Mouse (Mus musculus) heart, postnatal 0 days (tissue): ENCODE data around the gene Gtf2h1. TPM values are rescaled to one million over a fixed set of nuclear protein-coding genes. Genes with fewer than 3 reads are reported as not detected.

Source experiments
- ATAC-seq: fragments of 200-750 bp; cut with Nextera tagmentation; 2 replicates; pipeline ENCODE4 v1.8.0; 2017; ENCODE audit warnings: low read depth, moderate number of reproducible peaks, moderate library complexity; ENCODE audit not compliant: insufficient read depth
- DNase-seq: peaks from one replicate; pipeline ENCODE4 v3.0.0-alpha.2; 2016; ENCODE audit warnings: low spot score
- H3K27ac ChIP-seq: fragments of 300-500 bp; sonication (generic); 2 replicates; pipeline ENCODE4 v1.5.1; 2014; ENCODE audit warnings: low read depth, mild to moderate bottlenecking
- H3K27me3 ChIP-seq: fragments of 300-500 bp; sonication (generic); 2 replicates; pipeline ENCODE4 v1.6.1; 2014; ENCODE audit warnings: low read length, mixed read lengths; ENCODE audit not compliant: control insufficient read depth, insufficient read depth
- H3K36me3 ChIP-seq: fragments of 300-500 bp; sonication (generic); replicated peaks from 2 replicates; pipeline ENCODE4 v1.6.1; 2014; ENCODE audit warnings: low read length, mixed read lengths; ENCODE audit not compliant: control insufficient read depth, insufficient read depth
- H3K4me1 ChIP-seq: fragments of 300-500 bp; sonication (generic); 2 replicates; pipeline ENCODE4 v1.6.1; 2014; ENCODE audit warnings: antibody characterized with exemption; ENCODE audit not compliant: control insufficient read depth, insufficient read depth
- H3K4me2 ChIP-seq: fragments of 300-500 bp; sonication (generic); 2 replicates; pipeline ENCODE4 v1.6.1; 2014; ENCODE audit warnings: low read depth, mild to moderate bottlenecking, low read length, moderate library complexity
- H3K4me3 ChIP-seq: fragments of 300-500 bp; sonication (generic); 2 replicates; pipeline ENCODE4 v1.5.1; 2014; ENCODE audit warnings: low read depth, low read length
- H3K9ac ChIP-seq: fragments of 300-500 bp; sonication (generic); replicated peaks from 2 replicates; pipeline ENCODE4 v1.6.1; 2014; ENCODE audit warnings: low read depth, low read length, mixed read lengths
- H3K9me3 ChIP-seq: fragments of 300-500 bp; sonication (generic); replicated peaks from 2 replicates; pipeline ENCODE4 v1.6.1; 2016; ENCODE audit warnings: low read length; ENCODE audit not compliant: control insufficient read depth
- CTCF ChIP-seq: IDR thresholded peaks from 2 replicates; pipeline ENCODE4 v1.5.1; 2016; ENCODE audit warnings: antibody characterized with exemption, control low read depth, low read depth
- EP300 ChIP-seq: IDR thresholded peaks from 2 replicates; pipeline ENCODE4 v1.6.1; 2016; ENCODE audit warnings: antibody characterized with exemption, low read depth
- WGBS: fragments of 180-500 bp; shearing (Covaris S2); extraction: QIAGEN DNeasy Blood & Tissue Kit; methylation state at CpG from one replicate; pipeline ENCODE4 v1.1.7; 2014; 5-methylcytosine and 5-hydroxymethylcytosine counted together
- polyA plus RNA-seq: library from polyadenylated mRNA; unstranded; fragments of >200 nt; fragmentation: Nextera tagmentation; extraction: Ambion mirVana; gene quantifications from 2 replicates; pipeline ENCODE4 v1.2.1, GENCODE M21; 2015
- total RNA-seq: library from RNA; depleted of rRNA; stranded (reverse); fragments of >200 nt; gene quantifications from 2 replicates; pipeline ENCODE4 v1.2.3, GENCODE M21; 2014; ENCODE audit warnings: low replicate concordance; rRNA removed

The Gtf2h1 gene
- total and polyA plus RNA-seq, 2 experiments from 2014 or later: 22.8 to 29.0 TPM

DNA sequence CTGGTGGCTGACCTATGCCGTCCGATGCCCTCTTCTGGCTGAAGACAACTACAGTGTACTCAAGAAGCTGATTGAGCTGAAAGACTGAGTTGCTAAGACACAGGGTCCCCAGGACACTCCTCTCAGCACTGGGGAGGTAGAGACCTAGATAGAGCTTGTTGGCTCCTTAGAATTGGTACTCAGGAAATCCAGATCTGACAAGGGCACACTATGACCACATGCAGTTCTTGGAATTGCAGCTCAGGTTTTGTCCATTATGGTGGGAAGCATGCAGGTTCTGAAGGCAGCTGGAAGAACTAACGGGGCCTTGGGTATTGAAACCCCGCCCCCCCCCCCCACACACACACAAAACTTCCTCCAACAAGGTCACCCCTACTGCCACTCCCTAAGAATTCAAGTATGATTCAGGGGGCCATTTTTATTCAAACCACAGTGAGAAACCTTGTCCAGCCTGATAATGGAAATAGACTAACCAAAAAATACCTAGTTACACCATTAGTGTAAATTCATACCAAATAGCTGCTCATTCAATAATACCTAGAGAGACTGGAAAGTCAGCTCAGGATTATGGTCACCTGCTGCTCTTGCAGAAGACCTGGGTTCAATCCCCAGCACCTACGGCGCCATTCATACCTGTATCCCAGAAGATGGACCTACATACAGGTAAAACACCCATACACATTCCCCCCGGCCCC is 60.1 kb downstream of the Gtf2h1 start:
- Histone ChIP-seq H3K4me2 (no peak overlapping the region), H3K27ac (no peak overlapping the region), H3K9ac (no peak overlapping the region), H3K9me3 (no peaks in the 10 kb centered on the region), H3K4me3 (no peak overlapping the region), H3K4me1 (no peaks in the 10 kb centered on the region), H3K36me3 (peaks cover 54% of the 10 kb centered on the region), H3K27me3 (no peaks in the 10 kb centered on the region)
- ATAC-seq (no peak), DNase-seq (no peak)
- WGBS: 64% methylated on average over 7 of the region's 7 CpGs
- TF ChIP-seq EP300 (no peak), CTCF (no peak)

DNA sequence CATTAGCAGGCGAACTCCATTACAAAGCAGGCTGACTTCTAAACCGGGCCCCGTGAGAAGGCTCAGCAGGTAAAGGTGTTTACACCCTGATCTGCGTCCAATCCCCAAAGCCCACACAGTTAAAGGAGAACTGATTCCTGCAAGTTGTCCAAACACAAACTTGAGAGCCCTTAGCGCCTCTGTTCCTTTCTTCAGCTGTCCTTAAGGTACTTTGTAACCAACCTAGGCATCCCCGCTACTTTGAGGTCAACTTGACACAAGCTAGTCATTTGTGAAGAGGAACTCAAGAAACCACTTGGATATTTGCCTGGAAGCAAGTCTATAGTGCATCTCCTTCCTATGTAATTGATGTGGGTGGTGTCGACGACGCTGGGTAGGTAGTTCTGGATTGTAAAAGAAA is 61.5 kb downstream of the Gtf2h1 start:
- H3K36me3 ChIP-seq: peaks cover 40% of the 10 kb centered on the region
- H3K27ac ChIP-seq: no peak overlapping the region
- H3K4me2 ChIP-seq: no peak overlapping the region
- H3K9ac ChIP-seq: no peak overlapping the region
- no peaks in the 10 kb centered on the region for H3K9me3 ChIP-seq
- DNase-seq: no peak
- no peak for TF ChIP-seq CTCF
- TF ChIP-seq EP300: no peak
- no peak overlapping the region for H3K4me3 ChIP-seq
- H3K4me1 ChIP-seq: no peaks in the 10 kb centered on the region
- 75% methylated on average over 9 of the region's 9 CpGs for WGBS
- no peaks in the 10 kb centered on the region for H3K27me3 ChIP-seq
- no peak for ATAC-seq

DNA sequence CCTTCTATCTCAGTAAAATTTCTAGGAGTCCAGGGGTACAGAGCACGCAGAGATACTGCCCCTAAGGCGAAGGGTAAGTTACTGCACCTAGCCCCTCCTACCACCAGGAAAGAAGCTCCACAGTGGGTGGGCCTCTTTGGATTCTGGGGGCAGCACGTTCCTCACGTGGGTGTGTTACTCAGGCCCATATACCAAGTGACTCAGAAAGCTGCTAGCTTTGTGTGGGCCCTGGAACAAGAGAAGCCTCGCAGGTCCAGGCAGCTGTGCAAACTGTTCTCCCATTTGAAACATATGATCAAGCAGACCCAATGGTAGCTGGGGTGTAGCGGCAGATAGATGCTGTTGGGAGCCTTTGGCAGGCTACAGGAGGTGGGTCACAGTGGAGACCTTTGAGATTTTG is 63.1 kb downstream of the Gtf2h1 start:
- no peak for TF ChIP-seq CTCF
- no peak for TF ChIP-seq EP300
- H3K36me3 ChIP-seq: peaks cover 24% of the 10 kb centered on the region
- H3K4me3 ChIP-seq: no peak overlapping the region
- H3K4me2 ChIP-seq: no peak overlapping the region
- no peaks in the 10 kb centered on the region for H3K4me1 ChIP-seq
- H3K9ac ChIP-seq: no peak overlapping the region
- ATAC-seq (no peak), DNase-seq (no peak)
- no peak overlapping the region for H3K27ac ChIP-seq
- no peaks in the 10 kb centered on the region for H3K9me3 ChIP-seq
- 58% methylated on average over 6 of the region's 6 CpGs for WGBS
- H3K27me3 ChIP-seq: no peaks in the 10 kb centered on the region

DNA sequence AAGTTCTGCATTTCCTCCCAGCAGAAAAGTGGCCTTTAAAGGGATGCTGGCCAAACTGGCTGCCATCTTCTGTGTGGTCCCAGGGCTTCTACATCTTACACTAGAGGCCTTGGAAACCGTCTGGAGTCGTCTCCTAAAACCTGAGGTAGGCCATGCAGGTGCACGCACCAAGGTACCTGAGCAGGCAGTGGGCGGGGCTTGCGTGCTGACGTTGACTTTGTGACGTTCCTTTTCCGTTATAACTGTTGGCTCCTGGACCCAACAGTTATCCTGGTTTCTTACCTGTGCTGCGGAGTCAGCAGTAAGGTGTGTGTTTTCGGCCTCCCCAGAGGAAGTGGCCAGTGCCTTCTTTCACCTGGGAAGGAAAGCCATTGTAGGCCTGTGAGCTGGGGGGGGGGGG is 65.1 kb downstream of the Gtf2h1 start, which contains the start of gene Ldhc:
Gene Ldhc (plus strand): TSS at position 208 of the 400 bp plus-strand sequence.
- 35% methylated on average over 10 of the region's 10 CpGs for WGBS
- no peak within 1 kb of the TSS for H3K4me3 ChIP-seq
- ATAC-seq (no peak), DNase-seq (no peak)
- H3K9ac ChIP-seq: no peak within 1 kb of the TSS
- H3K4me2 ChIP-seq: no peak within 1 kb of the TSS
- TF ChIP-seq EP300: no peak
- H3K4me1 ChIP-seq: no peaks in the 10 kb centered on the region
- H3K27ac ChIP-seq: no peak within 1 kb of the TSS
- H3K9me3 ChIP-seq: no peaks in the 10 kb centered on the region
- H3K36me3 ChIP-seq: peaks cover 6% of the 10 kb centered on the region
- no peaks in the 10 kb centered on the region for H3K27me3 ChIP-seq

DNA sequence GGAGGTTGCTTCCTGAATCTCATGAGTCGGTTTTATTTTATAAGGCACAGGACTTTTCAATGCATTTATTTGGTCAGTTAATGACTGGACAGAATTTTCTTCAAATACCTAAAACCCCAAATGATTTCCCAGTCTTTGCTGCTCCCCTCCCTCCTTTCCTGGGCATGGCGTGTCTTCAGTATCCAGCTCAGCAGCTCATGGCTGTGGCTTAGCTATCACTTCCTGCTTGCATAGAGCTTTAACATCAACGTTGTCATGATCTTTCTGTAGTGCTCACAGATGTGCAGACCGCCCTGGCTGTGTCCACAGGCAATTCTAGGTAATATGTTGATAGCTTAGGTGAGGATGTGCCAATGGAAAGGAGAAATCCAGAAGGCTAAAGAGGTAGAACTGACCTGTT is 76.1 kb downstream of the Gtf2h1 start:
- Histone ChIP-seq H3K27me3 (no peaks in the 10 kb centered on the region), H3K4me2 (no peak overlapping the region), H3K36me3 (no peaks in the 10 kb centered on the region), H3K9me3 (no peaks in the 10 kb centered on the region), H3K4me3 (no peak overlapping the region), H3K4me1 (no peaks in the 10 kb centered on the region), H3K9ac (no peak overlapping the region), H3K27ac (no peak overlapping the region)
- no peak for TF ChIP-seq EP300
- TF ChIP-seq CTCF: no peak
- ATAC-seq (no peak), DNase-seq (no peak)
- 45% methylated on average over 4 of the region's 4 CpGs for WGBS

Other genes starting within 250 kb of the Gtf2h1 start
- 7.9 and 9.8 TPM in 2 replicates for gene Sergef, start 156.3 kb upstream of the Gtf2h1 start, total RNA-seq
- gene Sergef, start 156.3 kb upstream of the Gtf2h1 start, polyA plus RNA-seq: 7.5 and 7.7 TPM in 2 replicates
- 1.7 TPM in 1 of 2 replicates, not detected in the other for gene Tph1, start 123.6 kb upstream of the Gtf2h1 start, total RNA-seq
- 0.70 and 0.86 TPM in 2 replicates for gene Tph1, start 123.6 kb upstream of the Gtf2h1 start, polyA plus RNA-seq
- 4.2 and 7.5 TPM in 2 replicates for gene Saal1, start 85.4 kb upstream of the Gtf2h1 start, total RNA-seq
- gene Saal1, start 85.4 kb upstream of the Gtf2h1 start, polyA plus RNA-seq: 7.0 and 7.5 TPM in 2 replicates
- not detected in 2 replicates for gene Saa3, start 80.4 kb upstream of the Gtf2h1 start, total RNA-seq
- 0.29 and 0.36 TPM in 2 replicates for gene Saa3, start 80.4 kb upstream of the Gtf2h1 start, polyA plus RNA-seq
- not detected in 2 replicates for gene Saa4, start 63.5 kb upstream of the Gtf2h1 start, total RNA-seq
- gene Saa4, start 63.5 kb upstream of the Gtf2h1 start, polyA plus RNA-seq: not detected in 2 replicates
- not detected in 2 replicates for gene Saa1, start 53.1 kb upstream of the Gtf2h1 start, total RNA-seq
- not detected in 2 replicates for gene Saa1, start 53.1 kb upstream of the Gtf2h1 start, polyA plus RNA-seq
- not detected in 2 replicates for gene Saa2, start 44.3 kb upstream of the Gtf2h1 start, total RNA-seq
- not detected in 2 replicates for gene Saa2, start 44.3 kb upstream of the Gtf2h1 start, polyA plus RNA-seq
- 7.9 and 23.9 TPM in 2 replicates for gene Hps5, start within 50 bp of the Gtf2h1 start, total RNA-seq
- gene Hps5, start within 50 bp of the Gtf2h1 start, polyA plus RNA-seq: 5.6 and 6.3 TPM in 2 replicates
- 1,604 and 1,792 TPM in 2 replicates for gene Ldha, start 45.4 kb downstream of the Gtf2h1 start, total RNA-seq
- 1,609 and 1,727 TPM in 2 replicates for gene Ldha, start 45.4 kb downstream of the Gtf2h1 start, polyA plus RNA-seq
- not detected in 2 replicates for gene Ldhc, start 65.1 kb downstream of the Gtf2h1 start, total RNA-seq
- not detected in 2 replicates for gene Ldhc, start 65.1 kb downstream of the Gtf2h1 start, polyA plus RNA-seq
- 107 and 116 TPM in 2 replicates for gene Tsg101, start 123.9 kb downstream of the Gtf2h1 start, total RNA-seq
- gene Tsg101, start 123.9 kb downstream of the Gtf2h1 start, polyA plus RNA-seq: 160 and 164 TPM in 2 replicates
- 8.1 and 10.5 TPM in 2 replicates for gene Uevld, start 162.4 kb downstream of the Gtf2h1 start, total RNA-seq
- 4.4 TPM in 2 replicates for gene Uevld, start 162.4 kb downstream of the Gtf2h1 start, polyA plus RNA-seq
- not detected in 2 replicates for gene Gm9999, start 187.5 kb downstream of the Gtf2h1 start, total RNA-seq
- gene Gm9999, start 187.5 kb downstream of the Gtf2h1 start, polyA plus RNA-seq: not detected in 2 replicates
- 8.7 and 9.4 TPM in 2 replicates for gene Spty2d1, start 212.3 kb downstream of the Gtf2h1 start, total RNA-seq
- gene Spty2d1, start 212.3 kb downstream of the Gtf2h1 start, polyA plus RNA-seq: 7.7 and 7.8 TPM in 2 replicates